Mouse (Mus musculus): Measurements from ENCODE around the gene Wnt3. TPM values are rescaled to one million over a fixed set of nuclear protein-coding genes. Genes with fewer than 3 reads are reported as not detected.
A peak's percentile ranks its signal among the peaks of the same experiment; 100 is the strongest.

Wnt3 gene
- polyA plus RNA-seq (2016; fragmentation: Nextera tagmentation; extraction: Ambion mirVana): 6.6 TPM in 2 replicates

DNA sequence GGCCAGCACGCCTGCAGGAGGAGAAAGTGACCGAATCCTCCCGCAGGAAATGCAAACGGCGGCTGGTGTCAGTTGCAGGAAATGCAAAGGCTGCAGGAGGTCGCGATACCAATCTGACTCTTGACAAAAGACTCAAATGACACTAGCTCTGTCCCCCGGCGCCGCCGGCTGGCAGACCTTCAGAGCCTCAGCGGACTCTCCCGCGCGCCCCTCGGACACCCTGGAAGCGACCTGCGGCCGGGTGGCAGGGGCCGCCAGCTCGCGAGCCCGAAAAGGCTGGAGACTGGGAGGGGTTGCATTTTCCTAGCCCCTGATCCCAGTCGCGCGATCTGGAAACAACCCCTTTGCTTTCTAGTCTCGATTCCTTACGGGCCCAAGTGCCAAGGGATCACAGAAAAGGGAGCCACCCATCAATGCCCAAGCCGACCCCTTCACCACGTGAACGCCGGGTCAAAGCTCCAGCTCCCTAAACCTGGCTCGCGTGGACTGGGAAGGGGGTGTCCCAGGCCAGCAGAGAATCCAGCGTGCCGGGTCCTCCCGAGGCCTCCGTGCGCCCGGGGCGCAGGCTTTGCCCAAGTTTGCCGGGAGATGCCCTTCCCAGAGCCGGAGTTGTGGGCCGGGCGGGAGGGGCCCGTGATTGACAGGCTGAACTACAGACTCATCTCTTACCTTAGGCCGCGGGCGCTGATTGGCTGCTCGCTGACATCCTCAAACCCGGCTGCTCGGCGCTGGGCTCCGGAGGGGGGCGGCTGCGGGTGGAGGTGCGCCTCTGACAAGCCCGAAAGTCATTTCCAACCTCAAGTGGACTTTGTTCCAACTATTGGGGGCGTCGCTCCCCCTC is at the start of gene Wnt3:
Wnt3 (plus strand) TSS at position 764 of the 841 bp plus-strand sequence.
- peak within 1 kb of the TSS; percentile 67 for H3K4me2 ChIP-seq
- no peaks in the 10 kb centered on the region for H3K36me3 ChIP-seq (replicated peaks)
- peaks cover 100% of the 10 kb centered on the region for H3K27me3 ChIP-seq
- H3K4me3 ChIP-seq (replicated peaks): peak within 1 kb of the TSS; percentile 41
- ATAC-seq (ENCODE audit: low FRiP score): no peak
- peak within 1 kb of the TSS; percentile 29 for H3K9ac ChIP-seq
- H3K27ac ChIP-seq: no peak within 1 kb of the TSS
- no peaks in the 10 kb centered on the region for H3K9me3 ChIP-seq
- peaks cover 55% of the 10 kb centered on the region for H3K4me1 ChIP-seq
- under 1% methylated on average over 60 of the region's 60 CpGs for WGBS

DNA sequence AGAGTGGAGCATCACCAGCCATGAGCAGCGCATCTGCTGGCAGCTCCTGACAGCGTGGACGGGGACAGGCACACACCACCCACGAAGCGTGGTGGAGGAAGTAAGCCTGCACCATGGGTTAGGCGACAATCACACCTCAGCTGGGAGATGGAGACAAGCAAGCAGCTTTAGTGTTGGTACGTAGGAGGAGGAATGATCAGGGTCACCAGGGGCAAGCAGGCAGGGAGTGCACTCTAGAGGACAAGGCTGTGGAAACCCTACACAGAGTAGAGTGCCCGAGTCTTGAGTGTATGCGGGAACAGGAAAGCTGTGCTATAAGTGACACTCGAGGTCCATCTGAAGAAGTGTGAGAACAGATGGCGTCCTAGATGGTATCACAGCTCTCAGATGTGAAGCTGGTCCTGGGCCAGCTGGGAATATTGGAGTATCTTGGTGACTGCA is 49.6 kb upstream of the Wnt3 start:
- Histone ChIP-seq H3K27ac (no peak overlapping the region), H3K4me2 (no peak overlapping the region), H3K4me1 (peaks cover 13% of the 10 kb centered on the region), H3K9ac (no peak overlapping the region), H3K36me3 (replicated peaks) (no peaks in the 10 kb centered on the region), H3K9me3 (no peaks in the 10 kb centered on the region), H3K4me3 (replicated peaks) (no peak overlapping the region), H3K27me3 (0 out of 2 replicates have a peak, but pooled peaks cover 4% of the 10 kb centered on the region)
- WGBS: 80% methylated on average over 11 of the region's 11 CpGs
- no peak for ATAC-seq (ENCODE audit: low FRiP score)

DNA sequence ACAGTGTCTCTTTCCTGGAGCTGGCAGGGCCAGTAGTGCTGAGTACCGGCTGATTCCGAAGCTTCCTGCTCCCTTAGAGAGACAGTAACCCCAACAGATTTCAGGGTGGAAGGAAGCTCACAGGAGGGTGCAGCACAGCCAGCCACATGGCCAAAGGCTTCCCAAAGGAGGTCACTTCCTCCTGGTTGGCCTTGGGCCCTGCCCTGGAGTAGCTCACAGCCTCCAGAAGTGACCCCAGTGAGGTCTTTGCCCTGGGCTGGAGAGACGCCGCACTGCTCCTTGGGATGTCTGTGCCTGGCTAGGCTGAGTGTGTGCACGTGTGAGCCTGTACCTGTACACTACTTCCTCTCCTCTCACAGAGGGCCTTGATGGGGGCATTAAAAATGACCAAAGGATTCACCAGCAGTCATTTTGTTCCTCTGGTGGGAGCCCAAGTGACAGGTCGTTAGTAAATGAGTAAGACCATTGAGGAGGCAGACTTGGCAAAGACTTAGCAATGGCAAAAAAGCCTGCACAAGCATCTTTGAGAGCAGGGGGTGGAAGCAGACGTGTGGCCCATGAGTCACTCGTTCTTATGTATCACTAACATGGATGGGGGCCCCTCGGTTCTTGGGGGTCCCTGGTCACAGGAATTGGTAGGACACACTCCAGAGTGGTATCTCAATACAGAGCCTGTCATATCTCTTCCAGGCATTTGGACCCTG is 44.5 kb upstream of the Wnt3 start:
- Histone ChIP-seq H3K4me1 (no peaks in the 10 kb centered on the region), H3K36me3 (replicated peaks) (no peaks in the 10 kb centered on the region), H3K27me3 (peaks cover 25% of the 10 kb centered on the region), H3K9ac (no peak overlapping the region), H3K4me3 (replicated peaks) (no peak overlapping the region), H3K4me2 (no peak overlapping the region), H3K9me3 (no peaks in the 10 kb centered on the region), H3K27ac (no peak overlapping the region)
- 73% methylated on average over 9 of the region's 9 CpGs for WGBS
- ATAC-seq (ENCODE audit: low FRiP score): no peak

DNA sequence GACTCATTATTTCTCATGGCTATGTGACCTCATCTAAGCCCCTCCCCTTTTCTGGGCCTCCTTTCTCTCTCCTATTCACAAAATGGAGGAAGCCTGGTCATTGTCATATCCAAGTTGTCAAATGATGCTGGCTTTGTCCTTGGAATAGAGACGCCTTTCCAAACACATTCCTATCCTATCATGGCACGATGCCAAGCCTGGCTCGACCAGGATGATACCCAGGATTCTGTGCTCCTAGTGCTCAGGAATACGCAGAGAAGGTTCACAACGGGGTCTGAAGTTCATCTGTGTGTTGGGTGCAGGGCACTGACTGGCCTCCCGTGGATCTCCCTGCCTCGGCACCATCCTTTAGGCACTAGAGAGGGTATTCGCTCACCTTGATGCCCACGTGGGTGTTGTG is 42.4 kb upstream of the Wnt3 start:
- 83% methylated on average over 9 of the region's 9 CpGs for WGBS
- H3K4me3 ChIP-seq (replicated peaks): no peak overlapping the region
- no peak overlapping the region for H3K4me2 ChIP-seq
- H3K9me3 ChIP-seq: no peaks in the 10 kb centered on the region
- no peak overlapping the region for H3K27ac ChIP-seq
- H3K27me3 ChIP-seq: peaks cover 25% of the 10 kb centered on the region
- no peaks in the 10 kb centered on the region for H3K36me3 ChIP-seq (replicated peaks)
- H3K9ac ChIP-seq: no peak overlapping the region
- no peak for ATAC-seq (ENCODE audit: low FRiP score)
- no peaks in the 10 kb centered on the region for H3K4me1 ChIP-seq

DNA sequence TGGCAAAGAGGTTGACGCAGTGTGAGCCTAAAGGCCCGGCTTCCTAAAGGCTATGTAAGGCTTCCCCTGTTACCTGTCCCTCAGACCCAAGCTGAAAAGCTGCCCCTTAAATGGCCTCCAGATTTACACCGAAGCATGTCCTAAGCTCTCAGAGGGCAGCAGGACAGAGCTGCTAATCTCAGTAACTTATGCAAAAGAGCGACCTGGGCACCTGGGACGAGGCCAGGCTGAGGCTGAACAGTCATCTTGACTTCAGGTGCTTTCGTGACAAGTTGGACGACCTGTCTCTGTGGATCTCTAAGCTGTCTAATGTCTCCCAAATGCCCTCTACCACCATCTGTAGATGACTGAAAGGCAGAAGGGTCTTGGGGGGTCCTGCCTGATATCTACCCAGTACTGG is 41.6 kb upstream of the Wnt3 start:
- Histone ChIP-seq H3K4me2 (no peak overlapping the region), H3K27me3 (peaks cover 22% of the 10 kb centered on the region), H3K4me1 (no peaks in the 10 kb centered on the region), H3K9me3 (no peaks in the 10 kb centered on the region), H3K27ac (no peak overlapping the region), H3K9ac (no peak overlapping the region), H3K36me3 (replicated peaks) (no peaks in the 10 kb centered on the region), H3K4me3 (replicated peaks) (no peak overlapping the region)
- WGBS: 79% methylated on average over 7 of the region's 7 CpGs
- ATAC-seq (ENCODE audit: low FRiP score): no peak

DNA sequence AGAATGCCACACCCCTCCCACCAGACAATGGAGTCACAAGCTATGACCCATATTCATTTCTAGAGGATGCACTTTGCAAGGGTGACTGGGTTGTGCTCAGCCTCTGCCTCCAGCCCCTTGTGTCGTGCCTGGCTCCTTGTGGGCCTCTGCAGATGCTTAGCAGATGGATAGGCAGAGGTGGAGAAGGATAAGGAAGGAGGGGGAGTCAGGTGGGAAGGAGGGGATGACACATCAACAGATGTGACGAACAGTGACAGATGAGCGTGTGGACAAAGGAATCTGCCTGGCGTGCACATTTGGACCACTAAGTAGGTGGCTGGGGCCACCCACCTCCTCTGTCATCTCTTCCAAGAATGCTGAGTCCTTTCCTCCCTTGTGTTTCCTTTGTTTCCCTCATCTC is 40.9 kb upstream of the Wnt3 start:
- Histone ChIP-seq H3K27me3 (peaks cover 21% of the 10 kb centered on the region), H3K27ac (no peak overlapping the region), H3K36me3 (replicated peaks) (no peaks in the 10 kb centered on the region), H3K4me3 (replicated peaks) (no peak overlapping the region), H3K4me1 (no peaks in the 10 kb centered on the region), H3K9me3 (no peaks in the 10 kb centered on the region), H3K4me2 (no peak overlapping the region), H3K9ac (no peak overlapping the region)
- ATAC-seq (ENCODE audit: low FRiP score): no peak
- WGBS: 62% methylated on average over 4 of the region's 4 CpGs

DNA sequence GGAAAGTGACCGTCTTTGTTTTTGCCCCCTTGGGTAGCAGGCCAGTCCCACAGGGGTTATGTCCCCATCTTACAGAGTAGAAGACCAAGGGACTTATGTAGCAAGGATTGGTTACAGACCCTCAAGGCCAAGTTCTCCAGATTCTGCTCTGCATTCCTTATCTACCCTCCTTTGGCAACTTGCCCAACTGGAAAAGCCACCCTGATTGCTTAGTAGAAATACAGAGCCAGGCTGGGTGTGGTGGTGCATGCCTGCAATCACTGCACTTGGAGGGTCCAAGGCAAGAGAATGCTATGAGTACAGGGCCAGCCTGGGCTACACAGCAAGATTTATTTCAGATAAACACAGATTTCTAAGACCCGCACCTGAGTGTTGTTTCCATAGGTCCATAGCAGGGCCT is 40.0 kb upstream of the Wnt3 start:
- no peak for ATAC-seq (ENCODE audit: low FRiP score)
- Histone ChIP-seq H3K9me3 (no peaks in the 10 kb centered on the region), H3K27ac (no peak overlapping the region), H3K4me3 (replicated peaks) (no peak overlapping the region), H3K27me3 (peaks cover 21% of the 10 kb centered on the region), H3K36me3 (replicated peaks) (no peaks in the 10 kb centered on the region), H3K4me1 (no peaks in the 10 kb centered on the region), H3K4me2 (no peak overlapping the region), H3K9ac (no peak overlapping the region)
- WGBS: 92% methylated on average over 2 of the region's 2 CpGs

DNA sequence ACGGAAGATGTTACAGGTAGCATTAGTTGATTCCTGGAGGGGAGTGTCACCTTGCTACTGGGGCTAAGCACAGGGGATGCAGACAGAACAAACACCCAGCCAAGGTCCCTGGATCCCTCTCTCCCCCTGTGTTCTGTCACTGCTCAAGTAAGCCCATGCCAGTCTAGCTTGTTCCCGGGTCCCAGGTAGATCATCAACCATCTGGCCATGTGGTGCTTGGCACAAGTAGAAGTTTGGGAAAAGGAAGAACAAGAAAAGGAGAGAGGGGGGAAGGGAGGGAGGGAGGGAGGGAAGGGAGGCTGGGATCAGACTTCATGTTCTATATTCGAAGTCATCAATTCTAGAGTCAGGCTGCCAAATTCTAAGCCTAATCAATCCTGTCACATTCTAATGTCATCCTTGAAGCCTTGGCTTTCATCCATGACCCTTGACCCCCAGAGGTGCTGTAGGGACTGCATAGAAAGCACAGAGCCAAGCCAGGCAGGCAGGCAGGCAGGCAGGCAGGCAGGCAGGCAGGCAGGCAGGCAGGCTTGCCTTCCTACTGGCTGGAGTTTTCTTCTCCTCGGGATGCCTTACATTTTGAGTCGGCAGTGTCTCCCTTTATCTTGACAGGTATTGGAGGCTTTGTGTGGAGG is 39.4 kb upstream of the Wnt3 start:
- H3K36me3 ChIP-seq (replicated peaks): no peaks in the 10 kb centered on the region
- H3K4me1 ChIP-seq: no peaks in the 10 kb centered on the region
- no peak for ATAC-seq (ENCODE audit: low FRiP score)
- H3K4me2 ChIP-seq: no peak overlapping the region
- 73% methylated on average over 5 of the region's 5 CpGs for WGBS
- H3K9ac ChIP-seq: no peak overlapping the region
- no peak overlapping the region for H3K27ac ChIP-seq
- no peaks in the 10 kb centered on the region for H3K9me3 ChIP-seq
- peaks cover 22% of the 10 kb centered on the region for H3K27me3 ChIP-seq
- no peak overlapping the region for H3K4me3 ChIP-seq (replicated peaks)

DNA sequence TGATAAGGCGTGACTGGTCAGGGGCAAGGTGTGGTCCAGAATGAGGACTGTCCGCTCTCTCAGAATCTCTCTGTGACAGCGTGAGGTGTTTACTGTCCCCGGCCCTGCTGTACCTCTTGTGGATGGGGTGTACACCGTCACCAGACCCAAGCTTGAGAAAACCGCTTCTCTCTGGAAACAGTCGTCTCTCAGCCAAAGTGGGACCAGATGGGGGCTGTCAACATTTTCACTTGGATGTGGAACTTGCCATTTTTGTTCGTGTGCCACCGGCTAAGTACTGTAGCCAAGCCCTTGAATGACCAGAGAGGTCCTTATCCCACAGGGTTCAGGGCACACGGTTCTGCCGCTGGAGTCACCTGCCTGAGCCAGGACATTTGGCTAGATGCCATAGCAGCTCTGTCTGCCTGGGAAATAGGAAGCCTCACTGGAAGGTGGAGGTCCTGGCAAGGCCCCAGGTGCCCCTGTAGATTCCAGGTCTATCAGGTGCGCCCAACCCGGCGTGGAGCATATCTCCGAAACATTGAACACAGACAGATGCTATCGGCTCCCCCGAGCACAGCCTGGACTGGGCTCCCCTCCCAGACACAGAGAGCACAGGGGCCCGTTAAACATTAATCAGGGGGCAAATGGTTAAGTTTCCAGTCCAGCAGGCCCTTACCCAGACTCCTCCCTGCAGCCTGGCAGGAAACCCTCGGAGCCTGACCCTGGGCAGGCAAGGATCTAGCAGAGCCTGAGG is 38.7 kb upstream of the Wnt3 start:
- ATAC-seq (ENCODE audit: low FRiP score): no peak
- H3K27me3 ChIP-seq: peaks cover 28% of the 10 kb centered on the region

DNA sequence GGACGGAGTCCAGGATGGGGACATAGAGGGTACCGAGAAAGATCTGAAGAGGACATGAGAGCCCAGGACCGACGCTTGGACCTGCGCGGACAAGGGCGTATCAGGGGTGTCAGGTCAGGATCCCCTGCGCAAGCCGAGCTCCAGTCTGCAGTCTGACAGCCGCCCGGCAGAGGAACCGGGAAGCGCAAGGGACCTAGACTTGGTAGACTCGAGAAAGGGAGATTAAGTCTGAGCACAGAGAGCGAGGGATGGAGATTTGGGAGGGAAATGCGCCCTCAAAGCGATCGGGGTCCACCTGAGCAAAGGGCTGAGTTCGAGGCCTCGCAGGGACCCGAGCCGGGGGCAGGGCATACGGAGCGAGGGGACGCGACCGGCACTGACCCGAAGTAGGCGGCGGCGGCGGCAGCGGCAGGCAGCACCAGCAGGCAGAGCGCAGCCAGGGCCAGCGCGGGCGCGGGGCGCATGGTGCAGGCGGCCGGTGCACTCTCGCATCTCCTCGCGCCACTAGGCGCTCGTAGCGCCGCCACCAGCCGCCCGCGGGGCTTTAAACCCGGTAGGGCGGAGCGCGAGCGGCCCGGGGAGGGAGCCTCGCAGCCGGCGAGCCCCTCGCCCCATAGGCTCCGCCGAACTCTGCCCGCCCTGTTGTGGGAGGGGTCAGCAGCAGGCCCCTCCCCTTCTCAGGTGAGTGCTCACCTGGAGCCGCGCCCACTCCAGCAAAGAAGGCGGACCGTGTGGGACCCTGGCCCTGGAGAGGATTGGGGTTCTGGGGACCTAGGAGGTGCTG is 24.5 kb upstream of the Wnt3 start, which contains the start of gene Wnt9b:
Wnt9b (minus strand) TSS at position 516 of the 784 bp plus-strand sequence.
- Histone ChIP-seq H3K4me2 (peak within 1 kb of the TSS; percentile 76), H3K4me3 (replicated peaks) (peak within 1 kb of the TSS; percentile 43), H3K9me3 (no peaks in the 10 kb centered on the region), H3K27me3 (peaks cover 86% of the 10 kb centered on the region), H3K4me1 (peaks cover 12% of the 10 kb centered on the region), H3K36me3 (replicated peaks) (no peaks in the 10 kb centered on the region), H3K9ac (peak within 1 kb of the TSS; percentile 44), H3K27ac (no peak within 1 kb of the TSS)
- WGBS: under 1% methylated on average over 68 of the region's 68 CpGs
- ATAC-seq (ENCODE audit: low FRiP score): no peak

More for the DNA sequence above, 38.7 kb upstream of the Wnt3 start:
- Histone ChIP-seq H3K36me3 (replicated peaks) (no peaks in the 10 kb centered on the region), H3K9me3 (no peaks in the 10 kb centered on the region), H3K4me2 (no peak overlapping the region), H3K9ac (no peak overlapping the region), H3K4me1 (no peaks in the 10 kb centered on the region), H3K27ac (no peak overlapping the region), H3K4me3 (replicated peaks) (no peak overlapping the region)
- 82% methylated on average over 19 of the region's 19 CpGs for WGBS

DNA sequence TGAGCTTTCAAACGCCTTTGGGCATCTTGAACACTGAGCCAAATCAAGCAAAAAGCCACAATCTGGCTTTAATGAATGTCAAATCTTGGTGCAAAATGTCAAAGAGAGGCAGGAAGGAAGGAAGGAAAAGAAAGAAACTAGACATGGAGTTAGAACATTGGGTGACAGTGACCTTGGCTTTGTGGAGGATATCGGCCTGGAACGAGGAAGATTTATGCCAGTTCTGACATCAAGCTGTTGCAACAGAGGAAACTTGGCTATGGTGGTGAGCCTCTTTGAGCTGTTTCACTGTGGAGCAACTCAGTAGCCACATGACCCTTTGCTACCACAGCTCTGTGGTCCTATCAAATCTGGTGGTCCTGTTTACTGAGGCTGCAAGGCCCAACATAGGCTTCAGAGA is 23.3 kb upstream of the Wnt3 start:
- no peak overlapping the region for H3K9ac ChIP-seq
- H3K27ac ChIP-seq: no peak overlapping the region
- H3K27me3 ChIP-seq: peaks cover 86% of the 10 kb centered on the region
- no peaks in the 10 kb centered on the region for H3K9me3 ChIP-seq
- no peak overlapping the region for H3K4me3 ChIP-seq (replicated peaks)
- no peaks in the 10 kb centered on the region for H3K36me3 ChIP-seq (replicated peaks)
- peaks cover 12% of the 10 kb centered on the region for H3K4me1 ChIP-seq
- no peak for ATAC-seq (ENCODE audit: low FRiP score)
- 71% methylated on average over 3 of the region's 3 CpGs for WGBS
- H3K4me2 ChIP-seq: no peak overlapping the region

Measured in forebrain, embryonic 12.5 days (tissue).